In the genomic region with DNA sequence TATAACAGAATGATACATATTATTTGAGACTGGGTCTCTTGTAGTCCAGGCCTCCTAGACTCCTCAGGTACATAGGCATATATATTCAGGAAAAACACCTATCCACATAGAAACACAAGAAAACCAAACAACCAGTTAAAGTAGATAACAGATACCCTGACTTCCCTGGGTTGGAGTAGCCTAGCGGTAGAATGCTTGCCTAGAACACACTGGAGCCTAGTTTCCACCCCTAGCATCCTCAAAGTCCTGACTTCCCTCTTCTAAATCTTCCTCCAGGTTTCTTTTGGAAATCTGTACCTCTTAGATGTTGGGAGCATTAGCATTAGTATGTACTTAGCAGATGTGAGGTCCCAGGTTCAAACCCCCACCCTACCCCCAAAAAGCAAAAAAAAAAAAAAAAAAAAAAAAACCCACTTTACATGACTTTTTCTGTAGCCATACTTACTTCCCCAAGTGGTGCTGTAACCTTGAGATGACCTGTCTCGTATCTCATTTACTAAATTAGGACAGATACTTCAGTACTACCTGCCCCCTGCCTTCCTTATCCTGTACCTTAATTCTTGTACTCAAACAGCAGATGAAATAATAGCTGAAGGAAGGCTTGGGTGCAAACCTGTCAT, we compare ENCODE assay signal across 15 mouse cellular contexts. TPM values are rescaled to one million over a fixed set of nuclear protein-coding genes. Genes with fewer than 3 reads are reported as not detected.
A peak's percentile ranks its signal among the peaks of the same experiment; 100 is the strongest.
DNase-seq lines count a peak whose midpoint lies in the region; ATAC-seq and TF ChIP-seq lines count a peak whose summit lies in the region.
"Had no signal": no experiment of that assay in that cellular context is flagged by ENCODE, and none has a peak within 500 bp of the region (broad histone marks: within the 10 kb centered on the region; RNA-seq: fewer than 3 reads in every experiment).

No protein-coding gene starts in this region.

- 82% methylated on average over 2 of the region's 2 CpGs for WGBS in heart, embryonic 10.5 days
- WGBS in heart, adult 2 months: 87% methylated on average over 2 of the region's 2 CpGs
- 95% methylated on average over 2 of the region's 2 CpGs for WGBS in lung, embryonic 15.5 days
- 62% methylated on average over 2 of the region's 2 CpGs for WGBS in liver, embryonic 14.5 days (ENCODE audit: insufficient replicate concordance)

- no peak overlapping the region for H3K9ac ChIP-seq in heart, adult 2 months (ENCODE audit: low read depth, low read length)
- H3K9ac ChIP-seq in lung, embryonic 15.5 days: no peak overlapping the region
- peak overlapping the region; percentile 58 for H3K9ac ChIP-seq in MEL (ENCODE audit: control insufficient read depth, low read depth, low read length, poor library complexity, severe bottlenecking)
- no peak overlapping the region for H3K9ac ChIP-seq in liver, embryonic 14.5 days (replicated peaks)
- H3K9ac ChIP-seq: intestine, embryonic 15.5 days had no signal

- H3K79me2 ChIP-seq in heart, adult 2 months (replicated peaks; ENCODE audit: control insufficient read depth, insufficient read depth, low read length): no peaks in the 10 kb centered on the region
- H3K79me2 ChIP-seq in MEL (ENCODE audit: control insufficient read depth, insufficient read depth, low read length, poor library complexity): peaks cover 1% of the 10 kb centered on the region; the same call in 1 of the 2 replicates

- no peak for ATAC-seq in lung, embryonic 15.5 days (ENCODE audit: borderline replicate concordance, extremely low read depth, low FRiP score, low TSS enrichment)
- ATAC-seq in liver, embryonic 14.5 days (ENCODE audit: insufficient read depth): no peak
- ATAC-seq: lung, postnatal 0 days had no signal

- no peak for TF ChIP-seq CTCF in heart, adult 2 months (IDR thresholded peaks at IDR 0.05)
- no peak for TF ChIP-seq CTCF in MEL (IDR thresholded peaks at IDR 0.05 in 2 of 3, conservative IDR thresholded peaks at IDR 0.05 in 1 of 3; ENCODE audit: control insufficient read depth in 1 of 3, insufficient read depth in 1 of 3, low read depth in 2 of 3, low read length in 3 of 3, poor library complexity in 1 of 3, severe bottlenecking in 1 of 3)
- no peak for TF ChIP-seq CTCF in liver, embryonic 14.5 days (IDR thresholded peaks at IDR 0.05; ENCODE audit: low read depth)

- DNase-seq in heart, embryonic 10.5 days (ENCODE audit: low spot score): no peak
- no peak for DNase-seq in heart, adult 2 months
- DNase-seq in lung, postnatal 14 days: no peak
- DNase-seq in MEL (ENCODE audit: low read depth, low spot score): peak; percentile 52
- no peak for DNase-seq in liver, embryonic 14.5 days (ENCODE audit: low read depth in 3 of 3, low spot score in 3 of 3)
- DNase-seq in left cerebral cortex, postnatal 25 days (ENCODE audit: low spot score in 2 of 2): no peak
- DNase-seq in adrenal gland, postnatal 25 days: no peak
- DNase-seq: adrenal gland, adult 2 months; B cell, adult 2 months; gastrocnemius, postnatal 14 days; heart, postnatal 14 days had no signal

- no peaks in the 10 kb centered on the region for H3K9me3 ChIP-seq in heart, embryonic 10.5 days
- no peaks in the 10 kb centered on the region for H3K9me3 ChIP-seq in lung, embryonic 15.5 days
- H3K9me3 ChIP-seq in MEL (replicated peaks; ENCODE audit: insufficient read depth, low read length): no peaks in the 10 kb centered on the region
- H3K9me3 ChIP-seq in liver, embryonic 14.5 days (ENCODE audit: control insufficient read depth, low read length): no peaks in the 10 kb centered on the region
- H3K9me3 ChIP-seq: intestine, embryonic 15.5 days; midbrain, embryonic 13.5 days had no signal

- no peak for TF ChIP-seq RAD21 in MEL (IDR thresholded peaks at IDR 0.05; ENCODE audit: low read depth, low read length)

- peak overlapping the region; percentile 72; the same call in 1 of the 2 replicates for H3K4me3 ChIP-seq in heart, embryonic 10.5 days
- no peak overlapping the region for H3K4me3 ChIP-seq in heart, adult 2 months
- no peak overlapping the region for H3K4me3 ChIP-seq in lung, embryonic 15.5 days
- H3K4me3 ChIP-seq in MEL (ENCODE audit: control insufficient read depth in 1 of 2, insufficient read depth in 1 of 2, low read depth in 2 of 2, low read length in 2 of 2): peak overlapping the region; percentile 75 to 79; a peak in 2 of 4 replicates
- H3K4me3 ChIP-seq in liver, embryonic 14.5 days (ENCODE audit: insufficient read depth in 1 of 2, low read depth in 2 of 2, low read length in 2 of 2): no peak overlapping the region; a peak in 1 of 4 replicates

- H3K27ac ChIP-seq in heart, embryonic 10.5 days: no peak overlapping the region
- no peak overlapping the region for H3K27ac ChIP-seq in heart, adult 2 months
- H3K27ac ChIP-seq in lung, embryonic 15.5 days: no peak overlapping the region
- no peak overlapping the region for H3K27ac ChIP-seq in MEL (ENCODE audit: control insufficient read depth, low read depth, low read length)
- no peak overlapping the region for H3K27ac ChIP-seq in liver, embryonic 14.5 days

- TF ChIP-seq POLR2A in heart, adult 2 months (IDR thresholded peaks at IDR 0.05; ENCODE audit: insufficient read depth, low read depth, low read length): no peak
- no peak for TF ChIP-seq POLR2A in MEL (IDR thresholded peaks at IDR 0.05; ENCODE audit: control insufficient read depth in 1 of 2, insufficient read depth in 1 of 2, low read depth in 1 of 2, low read length in 2 of 2, poor library complexity in 1 of 2)

- 0 out of 2 replicates have a peak overlapping the region, but pooled peaks have one; percentile 67 for H3K4me2 ChIP-seq in lung, embryonic 15.5 days
- H3K4me2 ChIP-seq in liver, embryonic 14.5 days (ENCODE audit: low read depth): peak overlapping the region; percentile 84

- TF ChIP-seq EP300 in heart, adult 2 months (IDR thresholded peaks at IDR 0.05; ENCODE audit: insufficient read depth, low read depth, low read length): no peak
- no peak for TF ChIP-seq EP300 in MEL (IDR thresholded peaks at IDR 0.05; ENCODE audit: low read depth in 1 of 2, low read length in 2 of 2)
- no peak for TF ChIP-seq EP300 in liver, embryonic 14.5 days (IDR thresholded peaks at IDR 0.05; ENCODE audit: low read depth)

- H3K36me3 ChIP-seq in heart, embryonic 10.5 days: 0 out of 2 replicates have a peak, but pooled peaks cover 3% of the 10 kb centered on the region
- no peaks in the 10 kb centered on the region for H3K36me3 ChIP-seq in heart, adult 2 months (ENCODE audit: control insufficient read depth, insufficient read depth, low read length)
- no peaks in the 10 kb centered on the region for H3K36me3 ChIP-seq in lung, embryonic 15.5 days
- H3K36me3 ChIP-seq in MEL (ENCODE audit: control insufficient read depth in 1 of 2, insufficient read depth in 2 of 2, low read length in 2 of 2): peaks cover 0 to 8% of the 10 kb centered on the region in 2 experiments; a peak in 2 of 4 replicates
- no peaks in the 10 kb centered on the region for H3K36me3 ChIP-seq in liver, embryonic 14.5 days (replicated peaks; ENCODE audit: control insufficient read depth, insufficient read depth, low read depth)
- H3K36me3 ChIP-seq: intestine, embryonic 15.5 days; midbrain, embryonic 13.5 days had no signal

- no peaks in the 10 kb centered on the region for H3K4me1 ChIP-seq in heart, embryonic 10.5 days
- H3K4me1 ChIP-seq in heart, adult 2 months (ENCODE audit: control insufficient read depth, insufficient read depth, low read length): no peaks in the 10 kb centered on the region
- no peaks in the 10 kb centered on the region for H3K4me1 ChIP-seq in lung, embryonic 15.5 days
- H3K4me1 ChIP-seq in MEL (ENCODE audit: control insufficient read depth in 1 of 2, insufficient read depth in 2 of 2, low read length in 2 of 2): peaks cover 0 to 11% of the 10 kb centered on the region in 2 experiments; a peak in 2 of 4 replicates
- peaks cover 3 to 9% of the 10 kb centered on the region in 2 experiments; a peak in 2 of 4 replicates for H3K4me1 ChIP-seq in liver, embryonic 14.5 days (replicated peaks; ENCODE audit: control insufficient read depth in 2 of 2, insufficient read depth in 2 of 2, low read length in 1 of 2)
- H3K4me1 ChIP-seq: midbrain, embryonic 13.5 days had no signal

- H3K27me3 ChIP-seq in heart, embryonic 10.5 days (ENCODE audit: insufficient read depth, poor library complexity, severe bottlenecking): no peaks in the 10 kb centered on the region
- H3K27me3 ChIP-seq in heart, adult 2 months (ENCODE audit: control insufficient read depth, insufficient read depth, low read length): no peaks in the 10 kb centered on the region
- no peaks in the 10 kb centered on the region for H3K27me3 ChIP-seq in lung, embryonic 15.5 days
- no peaks in the 10 kb centered on the region for H3K27me3 ChIP-seq in MEL (ENCODE audit: control insufficient read depth in 1 of 2, insufficient read depth in 2 of 2, low read length in 2 of 2)
- H3K27me3 ChIP-seq in liver, embryonic 14.5 days (ENCODE audit: control insufficient read depth, insufficient read depth, low read length): no peaks in the 10 kb centered on the region
- H3K27me3 ChIP-seq: intestine, embryonic 15.5 days; midbrain, embryonic 13.5 days had no signal

- intact Hi-C loops in heart, adult 2 months (cut with DNase I): loop anchor here (2.0 kb wide), 1 partner anchor 45 kb away; the partner anchor contains the start of gene B230217C12Rik
- intact Hi-C loops in left cerebral cortex, postnatal 25 days (cut with DNase I): loop anchor here (2.0 kb wide), 1 partner anchor 87 kb away; the partner anchor contains the start of gene Lasp1

RNA-seq across cellular contexts. Expression of gene Fbxo47, which starts 1.5 kb away (rescaled TPM):
- 0.55 and 0.70 TPM in 2 replicates for polyA plus RNA-seq in heart, embryonic 10.5 days (2016; fragmentation: Nextera tagmentation; extraction: Ambion mirVana)
- under 1 TPM; 0.29 to 0.45 TPM for total RNA-seq in heart, adult 2 months (2021)
- polyA plus RNA-seq in heart, adult 2 months (2012; rRNA removed): 0.29 and 0.43 TPM in 2 replicates
- 0.42 and 0.64 TPM in 2 replicates for polyA plus RNA-seq in lung, embryonic 15.5 days (2015; fragmentation: Nextera tagmentation; extraction: Ambion mirVana)
- 0.73 and 1.4 TPM in 2 replicates for total RNA-seq in MEL (2012; rRNA removed)
- 1 to 10 TPM in 1 of 2 experiments, not detected in 1; 1.2 TPM for polyA plus RNA-seq in MEL (2012; ENCODE audit: insufficient read depth in 1 of 2, insufficient read length in 2 of 2, low read depth in 1 of 2, low replicate concordance in 2 of 2, missing spikeins in 1 of 2)
- 0.17 and 0.30 TPM in 2 replicates for polyA plus RNA-seq in liver, embryonic 14.5 days (2012; rRNA removed)
- polyA plus RNA-seq in liver, embryonic 14.5 days (2014; fragmentation: Nextera tagmentation; extraction: Ambion mirVana): 0.28 and 0.51 TPM in 2 replicates
- 1 to 10 TPM; 1.8 to 2.1 TPM for total RNA-seq in left cerebral cortex, postnatal 25 days (2021)
- 1.2 TPM in 1 of 2 replicates, not detected in the other for total RNA-seq in adrenal gland, postnatal 25 days (2021)
- polyA plus RNA-seq: adrenal gland, adult 2 months had no signal

RNA-seq across cellular contexts. Expression of gene B230217C12Rik, which starts 44.8 kb away (rescaled TPM):
- polyA plus RNA-seq in heart, embryonic 10.5 days (2016; fragmentation: Nextera tagmentation; extraction: Ambion mirVana): 9.2 and 9.6 TPM in 2 replicates
- 1 to 10 TPM in 1 of 2 experiments, under 1 TPM in 1; 0.64 to 1.6 TPM for total RNA-seq in heart, adult 2 months (2021)
- 2.3 and 2.7 TPM in 2 replicates for polyA plus RNA-seq in heart, adult 2 months (2012; rRNA removed)
- polyA plus RNA-seq in lung, embryonic 15.5 days (2015; fragmentation: Nextera tagmentation; extraction: Ambion mirVana): 4.2 and 4.4 TPM in 2 replicates
- total RNA-seq in MEL (2012; rRNA removed): 0.29 TPM in 1 of 2 replicates, not detected in the other
- polyA plus RNA-seq in MEL (2012; ENCODE audit: insufficient read depth in 1 of 2, insufficient read length in 2 of 2, low read depth in 1 of 2, low replicate concordance in 2 of 2, missing spikeins in 1 of 2): under 1 TPM in 1 of 2 experiments, not detected in 1; 0.81 TPM
- polyA plus RNA-seq in liver, embryonic 14.5 days (2012; rRNA removed): 0.60 and 0.81 TPM in 2 replicates
- 0.19 and 0.63 TPM in 2 replicates for polyA plus RNA-seq in liver, embryonic 14.5 days (2014; fragmentation: Nextera tagmentation; extraction: Ambion mirVana)
- 10 to 100 TPM; 75.4 to 75.9 TPM for total RNA-seq in left cerebral cortex, postnatal 25 days (2021)
- total RNA-seq in adrenal gland, postnatal 25 days (2021): 5.1 and 5.5 TPM in 2 replicates

Comparison
In these comparisons a context has a peak if more than half of its experiments do, and no peak if none do; other contexts are left out.
1. H3K4me3 ChIP-seq: peak in heart, embryonic 10.5 days (single experiment) and MEL (2 of 2); none in heart, adult 2 months (single experiment), lung, embryonic 15.5 days (single experiment) and liver, embryonic 14.5 days (0 of 2).